Mouse (Mus musculus) forebrain, postnatal 0 days (tissue): ENCODE measurements around the gene Trappc1. TPM values are rescaled to one million over a fixed set of nuclear protein-coding genes. Genes with fewer than 3 reads are reported as not detected.
A peak's percentile ranks its signal among the peaks of the same experiment; 100 is the strongest.

Experiments used
- ATAC-seq: fragments of 200-750 bp; cut with Nextera tagmentation; 2 replicates; pipeline ENCODE4 v1.8.0; 2017; ENCODE audit warnings: mild to moderate bottlenecking, moderate library complexity
- DNase-seq: peaks from one replicate; pipeline ENCODE4 v3.0.0-alpha.2; 2015
- H3K27ac ChIP-seq: fragments of 300-500 bp; sonication (generic); 2 replicates; pipeline ENCODE4 v1.5.1; 2014; ENCODE audit warnings: low read depth, mild to moderate bottlenecking, antibody characterized with exemption, low read length, moderate library complexity, mixed read lengths
- H3K27me3 ChIP-seq: fragments of 300-500 bp; sonication (generic); 2 replicates; pipeline ENCODE4 v1.6.1; 2014; ENCODE audit warnings: mild to moderate bottlenecking, low read length, mixed read lengths; ENCODE audit not compliant: insufficient read depth
- H3K36me3 ChIP-seq: fragments of 300-500 bp; sonication (generic); 2 replicates; pipeline ENCODE4 v1.6.1; 2014; ENCODE audit warnings: mild to moderate bottlenecking, moderate library complexity; ENCODE audit not compliant: insufficient read depth
- H3K4me1 ChIP-seq: fragments of 300-500 bp; sonication (generic); 2 replicates; pipeline ENCODE4 v1.6.1; 2014; ENCODE audit warnings: antibody characterized with exemption; ENCODE audit not compliant: insufficient read depth
- H3K4me2 ChIP-seq: fragments of 300-500 bp; sonication (generic); 2 replicates; pipeline ENCODE4 v1.6.1; 2014; ENCODE audit warnings: low read depth, mild to moderate bottlenecking, moderate library complexity
- H3K4me3 ChIP-seq: fragments of 300-500 bp; sonication (generic); 2 replicates; pipeline ENCODE4 v1.5.1; 2014; ENCODE audit warnings: low read depth, low read length, mixed read lengths
- H3K9ac ChIP-seq: fragments of 300-500 bp; sonication (generic); 2 replicates; pipeline ENCODE4 v1.6.1; 2014; ENCODE audit warnings: mild to moderate bottlenecking
- H3K9me3 ChIP-seq: fragments of 300-500 bp; sonication (generic); 2 replicates; pipeline ENCODE4 v1.6.1; 2016; ENCODE audit warnings: low read length
- CTCF ChIP-seq: sonication (generic); IDR thresholded peaks from 2 replicates; pipeline ENCODE4 v1.5.1; 2016; ENCODE audit warnings: antibody characterized with exemption, control low read depth, low read depth
- WGBS: fragments of 180-500 bp; shearing (Covaris S2); extraction: QIAGEN DNeasy Blood & Tissue Kit; methylation state at CpG from one replicate; pipeline ENCODE4 v1.1.7; 2014; 5-methylcytosine and 5-hydroxymethylcytosine counted together
- polyA plus RNA-seq: library from polyadenylated mRNA; unstranded; fragments of >200 nt; fragmentation: Nextera tagmentation; extraction: Ambion mirVana; gene quantifications from 2 replicates; pipeline ENCODE4 v1.2.1, GENCODE M21; 2015
- total RNA-seq: library from RNA; depleted of rRNA; stranded (reverse); fragments of >200 nt; gene quantifications from 2 replicates; pipeline ENCODE4 v1.2.3, GENCODE M21; 2014

The Trappc1 gene
- total and polyA plus RNA-seq, 2 experiments from 2014 or later, result 124 to 149 TPM

DNA sequence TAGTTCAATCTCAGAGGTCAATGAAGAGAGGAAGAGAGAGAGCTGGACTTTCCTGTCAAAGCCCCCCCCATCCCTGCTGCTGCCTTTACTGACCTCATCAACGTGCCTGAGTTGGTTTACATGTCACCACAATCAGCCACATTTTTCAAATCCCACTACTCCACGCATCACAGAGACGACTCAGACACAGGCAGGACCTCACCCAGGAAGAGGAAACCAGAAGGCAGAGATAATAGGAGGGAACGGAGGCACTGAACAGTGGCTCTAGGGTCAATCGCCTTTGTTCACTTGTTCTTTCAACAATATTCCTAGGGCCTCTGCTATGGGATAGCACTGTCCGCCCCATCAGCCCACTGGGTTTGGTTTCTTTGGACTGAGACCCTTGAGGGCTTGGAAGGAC, 3.9 kb downstream of the Trappc1 start:
- no peak overlapping the region for H3K4me2 ChIP-seq
- no peaks in the 10 kb centered on the region for H3K36me3 ChIP-seq
- DNase-seq (no peak), ATAC-seq (no peak)
- peaks cover 25% of the 10 kb centered on the region for H3K4me1 ChIP-seq
- H3K27ac ChIP-seq, result no peak overlapping the region
- no peaks in the 10 kb centered on the region for H3K27me3 ChIP-seq
- H3K4me3 ChIP-seq, result no peak overlapping the region
- no peak for TF ChIP-seq CTCF
- H3K9me3 ChIP-seq, result no peaks in the 10 kb centered on the region
- 62% methylated on average over 6 of the region's 6 CpGs for WGBS
- no peak overlapping the region for H3K9ac ChIP-seq

DNA sequence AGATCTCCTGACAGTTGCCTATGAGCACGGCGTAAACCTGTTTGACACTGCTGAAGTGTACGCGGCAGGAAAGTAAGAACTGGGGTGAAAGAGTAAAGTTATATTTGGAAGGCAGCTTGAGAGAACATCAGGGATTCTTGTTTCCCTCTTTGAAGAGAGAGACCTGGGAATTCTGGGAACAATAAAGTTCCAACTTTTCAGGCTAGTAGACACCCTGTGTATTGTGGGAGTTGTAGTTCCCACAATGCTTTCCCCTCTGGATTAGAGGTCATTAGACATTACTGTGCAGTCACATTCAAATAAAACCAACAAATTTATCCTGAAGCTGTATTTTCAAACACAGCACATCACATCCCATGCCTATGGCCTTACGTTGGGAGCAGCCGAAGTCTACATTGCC, 4.7 kb downstream of the Trappc1 start:
- no peaks in the 10 kb centered on the region for H3K9me3 ChIP-seq
- H3K4me1 ChIP-seq, result peaks cover 20% of the 10 kb centered on the region
- 85% methylated on average over 6 of the region's 6 CpGs for WGBS
- H3K27ac ChIP-seq, result no peak overlapping the region
- no peaks in the 10 kb centered on the region for H3K36me3 ChIP-seq
- no peak for TF ChIP-seq CTCF
- H3K9ac ChIP-seq, result no peak overlapping the region
- no peak for ATAC-seq
- H3K4me3 ChIP-seq, result no peak overlapping the region
- no peak for DNase-seq
- H3K27me3 ChIP-seq, result no peaks in the 10 kb centered on the region
- no peak overlapping the region for H3K4me2 ChIP-seq

DNA sequence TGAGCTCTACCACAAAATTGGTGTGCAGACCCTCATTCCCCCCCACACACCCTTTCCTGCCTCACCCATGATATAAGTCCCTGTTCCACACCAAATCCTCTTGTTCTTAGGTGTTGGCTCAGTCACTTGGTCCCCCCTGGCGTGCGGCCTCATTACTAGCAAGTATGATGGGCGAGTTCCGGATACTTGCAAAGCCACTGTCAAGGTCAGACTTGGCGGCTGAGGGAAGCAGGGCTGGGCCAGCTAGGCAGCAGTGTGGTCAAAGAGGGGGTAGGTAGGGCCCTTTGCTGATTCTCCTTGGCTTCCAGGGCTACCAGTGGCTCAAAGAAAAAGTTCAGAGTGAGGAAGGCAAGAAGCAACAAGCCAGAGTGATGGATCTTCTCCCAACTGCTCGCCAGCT, 7.4 kb downstream of the Trappc1 start:
- H3K4me3 ChIP-seq, result no peak overlapping the region
- H3K27ac ChIP-seq, result no peak overlapping the region
- WGBS, result 91% methylated on average over 6 of the region's 6 CpGs
- no peak for ATAC-seq
- H3K27me3 ChIP-seq, result no peaks in the 10 kb centered on the region
- no peak for TF ChIP-seq CTCF
- H3K4me2 ChIP-seq, result peak overlapping the region; percentile 64; the same call in 1 of the 2 replicates
- DNase-seq, result no peak
- no peaks in the 10 kb centered on the region for H3K36me3 ChIP-seq
- H3K9me3 ChIP-seq, result no peaks in the 10 kb centered on the region
- H3K4me1 ChIP-seq, result peaks cover 11% of the 10 kb centered on the region
- no peak overlapping the region for H3K9ac ChIP-seq

DNA sequence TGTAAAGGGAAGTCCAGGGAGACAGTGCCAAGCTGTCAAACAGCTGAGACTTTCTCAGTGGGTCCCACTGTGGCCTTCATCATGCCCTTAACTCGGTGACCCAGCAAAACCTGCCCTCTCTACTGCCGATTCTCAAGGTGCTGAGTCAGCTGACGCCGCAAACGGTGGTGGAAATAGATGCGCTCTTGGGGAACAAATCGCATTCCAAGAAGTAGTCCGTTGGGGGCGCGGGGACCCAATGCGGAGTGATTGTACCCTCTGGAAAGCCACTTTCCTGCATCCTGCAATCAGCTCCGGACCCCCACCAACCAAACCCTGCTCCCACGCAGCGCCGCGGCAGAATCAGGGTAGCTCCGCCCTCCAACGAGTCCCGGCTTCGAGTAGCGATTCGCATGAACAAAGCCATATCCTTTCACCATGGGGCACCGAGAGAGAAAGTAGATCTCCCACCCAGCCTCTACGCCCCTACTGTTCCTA, 8.2 kb downstream of the Trappc1 start:
- Histone ChIP-seq H3K27ac (peak overlapping the region; percentile 87), H3K4me3 (peak overlapping the region; percentile 43), H3K4me1 (peaks cover 11% of the 10 kb centered on the region), H3K4me2 (peak overlapping the region; percentile 64), H3K36me3 (no peaks in the 10 kb centered on the region), H3K27me3 (no peaks in the 10 kb centered on the region), H3K9me3 (no peaks in the 10 kb centered on the region), H3K9ac (peak overlapping the region; percentile 53)
- ATAC-seq (peak; percentile 96), DNase-seq (peak; percentile 94)
- TF ChIP-seq CTCF, result no peak
- WGBS, result under 1% methylated on average over 24 of the region's 24 CpGs

DNA sequence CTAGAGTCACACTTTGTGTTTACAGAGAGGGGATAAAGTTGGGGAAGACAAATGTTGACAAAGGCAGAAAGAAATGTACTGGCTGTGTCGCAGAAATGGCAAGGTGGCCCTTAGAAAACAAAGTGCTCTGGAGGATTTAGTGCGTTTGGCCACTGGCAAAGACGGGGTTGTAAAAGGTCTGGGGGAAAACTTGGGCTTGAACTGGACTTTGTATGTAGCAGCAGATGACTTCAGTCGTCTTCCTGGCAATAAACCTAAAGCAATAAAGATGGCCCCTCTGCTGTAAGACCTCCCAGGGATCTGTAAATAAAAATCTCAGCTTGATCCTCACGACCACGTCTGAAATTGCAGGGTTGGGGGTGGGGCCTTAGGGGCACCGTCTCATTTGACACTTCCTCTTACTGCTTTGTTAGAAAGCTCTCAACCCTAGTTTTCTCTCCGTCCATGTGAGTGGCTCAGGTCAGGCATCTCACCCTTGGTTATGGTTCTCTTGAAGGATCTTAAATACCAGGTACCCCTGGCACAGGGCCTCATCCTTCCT, 9.0 kb downstream of the Trappc1 start:
- TF ChIP-seq CTCF, result no peak
- 40% methylated on average over 8 of the region's 8 CpGs for WGBS
- DNase-seq (no peak), ATAC-seq (no peak)
- peaks cover 11% of the 10 kb centered on the region for H3K4me1 ChIP-seq
- H3K9me3 ChIP-seq, result no peaks in the 10 kb centered on the region
- peak overlapping the region; percentile 64; the same call in 1 of the 2 replicates for H3K4me2 ChIP-seq
- H3K9ac ChIP-seq, result no peak overlapping the region
- H3K27me3 ChIP-seq, result no peaks in the 10 kb centered on the region
- no peaks in the 10 kb centered on the region for H3K36me3 ChIP-seq
- H3K27ac ChIP-seq, result peak overlapping the region; percentile 87
- no peak overlapping the region for H3K4me3 ChIP-seq

DNA sequence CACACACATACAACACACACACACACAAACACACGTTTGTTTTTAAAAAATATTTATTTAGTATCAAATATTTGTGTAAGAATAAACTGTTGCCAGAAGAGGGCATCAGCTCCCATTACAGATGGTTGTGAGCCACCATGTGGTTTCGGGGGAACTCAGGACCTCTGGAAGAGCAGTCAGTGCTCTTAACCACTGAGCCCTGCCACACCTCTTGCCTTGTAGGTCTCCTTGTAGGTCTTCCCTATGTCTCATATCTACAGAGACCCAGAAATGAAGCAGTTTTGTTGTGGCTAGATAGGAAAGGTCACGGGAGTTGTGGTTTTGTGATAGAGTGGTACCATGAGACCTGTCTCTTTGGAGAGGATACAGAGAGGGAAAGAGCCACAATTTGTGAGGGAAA, 10.1 kb downstream of the Trappc1 start:
- ATAC-seq, result no peak
- no peak for DNase-seq
- Histone ChIP-seq H3K36me3 (no peaks in the 10 kb centered on the region), H3K4me1 (peaks cover 11% of the 10 kb centered on the region), H3K27me3 (no peaks in the 10 kb centered on the region), H3K4me2 (no peak overlapping the region), H3K9me3 (no peaks in the 10 kb centered on the region), H3K9ac (no peak overlapping the region), H3K27ac (no peak overlapping the region), H3K4me3 (no peak overlapping the region)
- TF ChIP-seq CTCF, result peak; percentile 38
- 70% methylated on average over 3 of the region's 3 CpGs for WGBS

DNA sequence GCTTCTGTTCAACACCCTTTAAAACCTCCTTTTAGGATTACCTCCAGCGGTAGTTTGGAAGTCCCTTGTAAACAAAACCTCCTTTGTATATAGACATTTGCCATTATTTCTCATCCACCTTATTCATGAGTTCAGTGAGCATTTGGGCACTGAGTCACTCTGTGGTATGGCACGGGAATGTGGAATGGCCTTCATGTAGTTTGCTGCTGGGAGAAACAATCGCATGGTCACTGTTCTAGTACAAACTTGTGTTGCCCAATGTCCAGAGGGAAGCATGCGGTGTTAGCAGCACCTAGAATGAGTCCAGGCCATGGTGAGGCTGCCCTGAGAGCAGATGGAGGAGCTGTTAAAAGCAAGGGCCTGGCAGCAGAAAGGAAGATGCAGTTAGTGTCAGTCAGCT, 11.0 kb downstream of the Trappc1 start:
- Histone ChIP-seq H3K27me3 (no peaks in the 10 kb centered on the region), H3K36me3 (no peaks in the 10 kb centered on the region), H3K4me1 (peaks cover 11% of the 10 kb centered on the region), H3K4me3 (no peak overlapping the region), H3K9me3 (no peaks in the 10 kb centered on the region), H3K9ac (no peak overlapping the region), H3K27ac (no peak overlapping the region), H3K4me2 (no peak overlapping the region)
- ATAC-seq, result no peak
- 55% methylated on average over 4 of the region's 4 CpGs for WGBS
- DNase-seq, result no peak
- no peak for TF ChIP-seq CTCF
